Comparison of ENCODE assay signal across 12 mouse cellular contexts in the genomic region with DNA sequence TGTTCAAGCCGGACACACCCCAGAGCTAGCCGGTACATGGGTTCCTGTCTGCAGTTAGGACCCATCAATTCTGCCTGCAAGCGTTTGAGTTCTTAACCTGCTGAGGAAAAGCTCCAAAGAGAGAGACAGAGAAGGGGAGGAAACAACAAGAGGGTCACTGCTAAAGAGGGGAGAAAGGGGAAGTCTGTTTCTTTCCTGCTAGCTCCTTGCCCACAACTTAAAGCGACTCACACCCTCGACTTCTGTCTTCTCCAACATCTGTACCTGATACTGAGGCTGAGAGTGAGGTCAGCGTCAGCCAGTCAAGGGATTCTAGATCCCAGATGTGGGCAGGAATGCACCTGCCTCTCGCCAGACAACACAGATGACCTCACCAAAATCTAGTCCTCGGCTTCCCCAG. TPM values are rescaled to one million over a fixed set of nuclear protein-coding genes. Genes with fewer than 3 reads are reported as not detected.
DNase-seq lines count a peak whose midpoint lies in the region; ATAC-seq and TF ChIP-seq lines count a peak whose summit lies in the region.
"Had no signal": no experiment of that assay in that cellular context is flagged by ENCODE, and none has a peak within 500 bp of the region (broad histone marks: within the 10 kb centered on the region; RNA-seq: fewer than 3 reads in every experiment).

No protein-coding gene starts in this region.

- H3K27me3 ChIP-seq in kidney, embryonic 16.5 days (ENCODE audit: insufficient read depth, low read length) = peaks cover 70% of the 10 kb centered on the region
- no peaks in the 10 kb centered on the region for H3K27me3 ChIP-seq in ES-Bruce4 (ENCODE audit: control insufficient read depth, insufficient read depth, low read length, poor library complexity, severe bottlenecking)
- peaks cover 60% of the 10 kb centered on the region for H3K27me3 ChIP-seq in embryonic facial prominence, embryonic 12.5 days
- H3K27me3 ChIP-seq: Patski had no signal

- peaks cover 25% of the 10 kb centered on the region for H3K4me1 ChIP-seq in kidney, embryonic 16.5 days (ENCODE audit: insufficient read depth, low read length)
- peaks cover 7% of the 10 kb centered on the region for H3K4me1 ChIP-seq in ES-Bruce4 (ENCODE audit: control insufficient read depth, insufficient read depth, low read length)
- peaks cover 57% of the 10 kb centered on the region for H3K4me1 ChIP-seq in embryonic facial prominence, embryonic 12.5 days

- no peak overlapping the region for H3K4me2 ChIP-seq in kidney, embryonic 16.5 days (replicated peaks; ENCODE audit: low read depth, low read length)
- H3K4me2 ChIP-seq in embryonic facial prominence, embryonic 12.5 days (replicated peaks) = no peak overlapping the region; the same call in 1 of the 2 replicates

- no peak for TF ChIP-seq EP300 in ES-Bruce4 (IDR thresholded peaks at IDR 0.05; ENCODE audit: insufficient read depth, low read depth, low read length)

- no peak for ATAC-seq in kidney, embryonic 16.5 days (ENCODE audit: low FRiP score, low TSS enrichment)
- ATAC-seq in embryonic facial prominence, embryonic 12.5 days (ENCODE audit: insufficient number of reproducible peaks, insufficient read depth, low FRiP score, low TSS enrichment) = no peak
- ATAC-seq: Patski had no signal

- H3K36me3 ChIP-seq in kidney, embryonic 16.5 days (ENCODE audit: insufficient read depth, low read length) = no peaks in the 10 kb centered on the region
- H3K36me3 ChIP-seq in ES-Bruce4 (ENCODE audit: control insufficient read depth, insufficient read depth, low read length, poor library complexity, severe bottlenecking) = no peaks in the 10 kb centered on the region
- no peaks in the 10 kb centered on the region for H3K36me3 ChIP-seq in embryonic facial prominence, embryonic 12.5 days

- no peak for TF ChIP-seq POLR2A in ES-Bruce4 (IDR thresholded peaks at IDR 0.05; ENCODE audit: insufficient read depth, low read length)

- no peak overlapping the region for H3K9ac ChIP-seq in kidney, embryonic 16.5 days (replicated peaks; ENCODE audit: low read length)
- H3K9ac ChIP-seq in ES-Bruce4 (ENCODE audit: low read depth, poor library complexity, severe bottlenecking) = no peak overlapping the region
- H3K9ac ChIP-seq in embryonic facial prominence, embryonic 12.5 days = no peak overlapping the region

- WGBS in kidney, embryonic 16.5 days = 21% methylated on average over 8 of the region's 8 CpGs
- 16% methylated on average over 8 of the region's 8 CpGs for WGBS in embryonic facial prominence, embryonic 12.5 days

- peak overlapping the region; percentile 5; the same call in 1 of the 2 replicates for H3K4me3 ChIP-seq in kidney, embryonic 16.5 days (ENCODE audit: low read length)
- H3K4me3 ChIP-seq in ES-Bruce4 (ENCODE audit: low read depth, low read length) = peak overlapping the region; percentile 52
- H3K4me3 ChIP-seq in embryonic facial prominence, embryonic 12.5 days = 0 out of 2 replicates have a peak overlapping the region, but pooled peaks have one; percentile 1

- H3K9me3 ChIP-seq in kidney, embryonic 16.5 days (ENCODE audit: low read length) = no peaks in the 10 kb centered on the region
- H3K9me3 ChIP-seq in ES-Bruce4 (replicated peaks; ENCODE audit: control insufficient read depth, insufficient read depth, low read length, poor library complexity, severe bottlenecking) = no peaks in the 10 kb centered on the region
- no peaks in the 10 kb centered on the region for H3K9me3 ChIP-seq in embryonic facial prominence, embryonic 12.5 days

- no peak for DNase-seq in kidney, postnatal 25 days
- peak; percentile 29 for DNase-seq in naive thymus-derived CD4-positive, alpha-beta T cell, adult 2 months (ENCODE audit: low read depth)
- DNase-seq in urinary bladder, postnatal 36 days (ENCODE audit: low spot score in 2 of 2) = no peak
- no peak for DNase-seq in frontal cortex, postnatal 36 days (ENCODE audit: low spot score in 2 of 2)
- DNase-seq: adrenal gland, postnatal 14 days; cerebellum, adult 11-12 months; kidney, adult 2 months had no signal

- TF ChIP-seq CTCF in ES-Bruce4 (IDR thresholded peaks at IDR 0.05; ENCODE audit: low read depth, low read length) = no peak

- H3K27ac ChIP-seq in kidney, embryonic 16.5 days (ENCODE audit: low read length) = no peak overlapping the region
- H3K27ac ChIP-seq in ES-Bruce4 (ENCODE audit: insufficient read depth, low read length) = no peak overlapping the region
- no peak overlapping the region for H3K27ac ChIP-seq in embryonic facial prominence, embryonic 12.5 days

RNA-seq across cellular contexts. Expression of a gene that starts 1.2 kb away (rescaled TPM):
- polyA plus RNA-seq in kidney, embryonic 16.5 days (2015; fragmentation: Nextera tagmentation; extraction: Ambion mirVana) = 3.6 and 4.9 TPM in 2 replicates
- 18.0 and 21.5 TPM in 2 replicates for polyA plus RNA-seq in ES-Bruce4 (2011; ENCODE audit: insufficient read depth, insufficient read length, low read depth, missing spikeins)
- polyA plus RNA-seq in embryonic facial prominence, embryonic 12.5 days (2016; fragmentation: Nextera tagmentation; extraction: Ambion mirVana) = 13.2 and 15.4 TPM in 2 replicates
- polyA plus RNA-seq: gonadal fat pad, adult 2 months; Patski had no signal

Comparison
In these comparisons a context has a peak if more than half of its experiments do, and no peak if none do; other contexts are left out.
1. H3K4me3 ChIP-seq: peak in every context shown above with its lines; median percentile 52 in ES-Bruce4; 5 in kidney, embryonic 16.5 days; 1 in embryonic facial prominence, embryonic 12.5 days.